Mouse (Mus musculus): ENCODE data around the gene Atp6v0b. TPM values are rescaled to one million over a fixed set of nuclear protein-coding genes. Genes with fewer than 3 reads are reported as not detected.

Atp6v0b gene
- polyA plus RNA-seq, 1 experiment from 2014 or later: 252 TPM

DNA sequence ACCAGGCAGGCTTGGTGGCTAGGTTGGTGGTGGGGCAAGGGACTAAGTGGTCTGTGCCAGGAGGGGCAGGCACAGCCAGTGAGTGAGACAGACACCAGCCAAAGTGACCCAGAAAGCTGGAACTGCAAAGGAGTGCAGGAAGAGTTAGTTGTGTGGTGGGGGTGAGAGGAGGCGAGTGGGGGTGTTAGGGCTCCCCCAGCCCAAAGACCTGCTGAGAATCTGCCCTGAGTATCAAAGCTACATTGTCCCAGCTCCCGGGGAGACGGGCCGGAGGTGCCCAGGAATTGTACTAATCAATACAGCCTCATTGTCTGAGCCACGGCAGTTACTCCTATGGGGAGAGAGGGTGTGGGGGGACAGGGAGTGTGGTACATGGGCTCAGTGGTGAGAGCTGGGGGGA, 37.6 kb downstream of the Atp6v0b start:
- WGBS: 41% methylated on average over 5 of the region's 5 CpGs
- no peak overlapping the region for H3K4me2 ChIP-seq (replicated peaks)
- H3K4me3 ChIP-seq (replicated peaks): no peak overlapping the region
- H3K27ac ChIP-seq (replicated peaks): no peak overlapping the region
- ATAC-seq (ENCODE audit: insufficient number of reproducible peaks, low FRiP score, low TSS enrichment, low read depth): no peak
- no peaks in the 10 kb centered on the region for H3K36me3 ChIP-seq
- H3K27me3 ChIP-seq: no peaks in the 10 kb centered on the region
- no peak overlapping the region for H3K9ac ChIP-seq
- 0 out of 2 replicates have a peak, but pooled peaks cover 3% of the 10 kb centered on the region for H3K4me1 ChIP-seq
- no peaks in the 10 kb centered on the region for H3K9me3 ChIP-seq (replicated peaks)

DNA sequence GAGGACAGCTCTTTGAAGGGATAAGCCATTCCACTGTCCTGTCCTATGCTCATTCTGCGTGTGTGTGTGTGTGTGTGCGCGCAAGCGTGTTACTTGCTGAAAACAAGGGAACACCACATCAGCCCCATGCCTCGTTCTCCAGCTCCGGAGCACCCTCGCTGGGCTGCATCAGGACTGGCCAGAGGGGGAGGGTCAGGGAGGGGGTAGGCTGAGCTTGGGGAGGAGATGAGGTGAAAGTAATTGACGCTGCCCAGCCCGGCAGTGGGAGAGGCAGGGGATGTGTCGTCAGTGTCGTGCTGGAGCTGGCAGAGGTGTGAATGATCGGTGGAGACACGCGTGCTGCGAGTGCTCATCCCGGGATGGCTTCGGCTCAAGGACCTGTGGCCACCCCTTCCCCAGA, 38.1 kb downstream of the Atp6v0b start:
- Histone ChIP-seq H3K9ac (no peak overlapping the region), H3K4me3 (replicated peaks) (no peak overlapping the region), H3K36me3 (no peaks in the 10 kb centered on the region), H3K4me2 (replicated peaks) (no peak overlapping the region), H3K27ac (replicated peaks) (no peak overlapping the region), H3K9me3 (replicated peaks) (no peaks in the 10 kb centered on the region), H3K27me3 (no peaks in the 10 kb centered on the region), H3K4me1 (0 out of 2 replicates have a peak, but pooled peaks cover 3% of the 10 kb centered on the region)
- WGBS: 72% methylated on average over 17 of the region's 17 CpGs
- ATAC-seq (ENCODE audit: insufficient number of reproducible peaks, low FRiP score, low TSS enrichment, low read depth): no peak

DNA sequence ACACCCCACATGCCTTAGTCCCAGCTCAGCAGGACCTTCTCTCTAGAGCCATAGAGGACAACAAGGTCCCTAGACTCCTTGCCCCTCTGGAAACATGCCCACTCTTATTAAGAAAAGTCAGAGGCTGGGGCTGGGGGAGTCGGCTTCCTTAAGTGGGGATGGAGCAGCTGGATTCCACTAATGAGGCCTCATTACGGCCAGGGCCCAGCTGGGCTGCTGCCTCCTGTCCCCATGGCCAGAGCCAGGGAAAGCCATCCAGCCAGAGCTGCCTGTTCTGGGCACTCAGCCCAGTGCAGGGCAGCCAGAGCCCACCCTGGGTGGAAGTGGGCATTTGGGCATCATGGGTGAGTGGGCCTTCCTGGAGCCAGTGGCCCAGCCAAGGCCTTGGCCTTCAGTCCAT, 40.1 kb downstream of the Atp6v0b start:
- WGBS: 49% methylated on average over 2 of the region's 2 CpGs
- no peak for ATAC-seq (ENCODE audit: insufficient number of reproducible peaks, low FRiP score, low TSS enrichment, low read depth)
- Histone ChIP-seq H3K4me2 (replicated peaks) (no peak overlapping the region), H3K4me3 (replicated peaks) (no peak overlapping the region), H3K9me3 (replicated peaks) (no peaks in the 10 kb centered on the region), H3K36me3 (no peaks in the 10 kb centered on the region), H3K27me3 (no peaks in the 10 kb centered on the region), H3K9ac (no peak overlapping the region), H3K27ac (replicated peaks) (no peak overlapping the region), H3K4me1 (0 out of 2 replicates have a peak, but pooled peaks cover 3% of the 10 kb centered on the region)

DNA sequence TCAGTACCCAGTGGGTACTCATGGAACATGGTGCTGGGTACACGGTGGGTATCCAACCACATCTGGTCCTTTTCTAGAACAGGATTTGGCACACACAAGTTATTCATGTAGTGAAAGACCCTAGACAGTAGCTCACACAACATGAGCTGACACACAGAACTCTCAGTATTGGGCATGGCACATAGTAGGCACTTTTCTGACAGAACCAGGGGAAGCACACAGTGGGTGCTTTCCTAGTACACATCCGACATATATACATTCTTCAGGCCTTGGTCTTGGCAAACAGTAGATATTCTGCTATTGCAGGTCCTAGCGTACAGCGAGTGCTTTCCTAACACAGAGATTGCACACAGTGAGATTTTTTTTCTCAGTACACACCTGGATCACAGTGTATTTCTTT, 40.9 kb downstream of the Atp6v0b start:
- no peak overlapping the region for H3K4me3 ChIP-seq (replicated peaks)
- ATAC-seq (ENCODE audit: insufficient number of reproducible peaks, low FRiP score, low TSS enrichment, low read depth): no peak
- H3K4me2 ChIP-seq (replicated peaks): no peak overlapping the region
- no peak overlapping the region for H3K9ac ChIP-seq
- no peak overlapping the region for H3K27ac ChIP-seq (replicated peaks)
- 95% methylated on average over 4 of the region's 4 CpGs for WGBS
- H3K36me3 ChIP-seq: no peaks in the 10 kb centered on the region
- H3K27me3 ChIP-seq: no peaks in the 10 kb centered on the region
- no peaks in the 10 kb centered on the region for H3K9me3 ChIP-seq (replicated peaks)
- H3K4me1 ChIP-seq: 0 out of 2 replicates have a peak, but pooled peaks cover 3% of the 10 kb centered on the region

DNA sequence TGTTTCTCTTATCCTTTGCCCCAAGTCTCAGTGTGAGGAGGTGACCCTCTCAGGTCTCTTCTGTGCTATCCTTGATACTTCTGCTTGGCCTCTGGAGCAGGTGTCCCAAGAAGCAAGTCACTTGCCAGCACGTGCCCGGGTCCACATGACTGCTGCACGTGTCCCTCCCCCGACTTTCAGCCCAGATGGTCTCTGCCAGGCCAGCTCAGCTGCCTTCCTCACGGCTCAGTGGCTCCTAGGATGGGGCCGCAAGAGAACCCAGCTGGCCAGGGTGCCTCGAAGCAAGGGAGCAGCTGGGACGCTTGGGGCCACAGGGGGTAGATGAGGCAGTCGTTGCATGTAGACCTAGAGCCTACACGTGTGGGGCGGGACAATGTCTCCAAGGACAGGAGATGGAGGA, 41.8 kb downstream of the Atp6v0b start:
- Histone ChIP-seq H3K9ac (no peak overlapping the region), H3K27me3 (no peaks in the 10 kb centered on the region), H3K4me2 (replicated peaks) (no peak overlapping the region), H3K27ac (replicated peaks) (no peak overlapping the region), H3K9me3 (replicated peaks) (no peaks in the 10 kb centered on the region), H3K4me3 (replicated peaks) (no peak overlapping the region), H3K36me3 (no peaks in the 10 kb centered on the region), H3K4me1 (no peaks in the 10 kb centered on the region)
- no peak for ATAC-seq (ENCODE audit: insufficient number of reproducible peaks, low FRiP score, low TSS enrichment, low read depth)
- 73% methylated on average over 11 of the region's 11 CpGs for WGBS

DNA sequence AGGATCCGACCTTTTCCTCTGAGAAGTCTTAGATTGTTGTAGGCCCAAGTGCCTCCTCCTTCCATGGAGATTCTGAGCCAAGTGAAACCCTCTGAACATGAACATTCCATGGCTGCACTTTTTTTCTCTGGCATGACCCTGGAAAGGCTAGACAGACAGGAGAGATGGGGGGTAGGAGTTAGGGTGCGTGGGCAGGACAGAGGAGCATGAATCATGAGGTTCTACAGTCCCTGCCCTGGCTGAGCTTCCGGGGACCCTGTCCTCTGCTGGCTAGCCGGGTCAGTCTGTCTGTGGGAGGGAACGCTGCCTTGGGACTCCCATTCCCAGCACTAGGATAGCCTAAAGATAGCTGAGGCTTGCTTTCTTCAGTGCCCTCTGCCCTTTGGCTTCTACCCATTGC, 42.7 kb downstream of the Atp6v0b start:
- no peak overlapping the region for H3K4me3 ChIP-seq (replicated peaks)
- H3K9me3 ChIP-seq (replicated peaks): no peaks in the 10 kb centered on the region
- H3K4me2 ChIP-seq (replicated peaks): no peak overlapping the region
- H3K27me3 ChIP-seq: no peaks in the 10 kb centered on the region
- H3K27ac ChIP-seq (replicated peaks): no peak overlapping the region
- no peak for ATAC-seq (ENCODE audit: insufficient number of reproducible peaks, low FRiP score, low TSS enrichment, low read depth)
- H3K36me3 ChIP-seq: no peaks in the 10 kb centered on the region
- no peak overlapping the region for H3K9ac ChIP-seq
- no peaks in the 10 kb centered on the region for H3K4me1 ChIP-seq
- WGBS: 84% methylated on average over 5 of the region's 5 CpGs

DNA sequence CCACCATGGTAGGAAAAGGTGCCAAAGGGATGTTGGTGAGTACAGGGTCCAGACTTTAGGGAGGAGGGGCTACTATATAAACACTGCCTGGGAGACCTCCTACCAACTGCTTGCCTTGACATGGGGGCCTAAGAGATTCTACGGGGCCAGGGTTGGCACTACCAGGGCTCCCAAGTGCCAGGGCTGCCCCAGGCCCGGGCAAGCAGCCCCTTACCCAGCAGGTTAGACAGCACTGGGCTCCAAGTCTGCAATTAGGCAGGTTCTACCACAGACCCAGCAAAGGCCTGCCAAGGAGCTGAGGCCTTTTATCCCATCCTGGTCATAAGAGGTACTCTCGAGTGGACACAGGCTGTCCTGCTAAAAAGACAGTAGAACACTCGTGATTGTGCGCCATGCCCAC, 44.0 kb downstream of the Atp6v0b start:
- H3K4me3 ChIP-seq (replicated peaks): no peak overlapping the region
- WGBS: 88% methylated on average over 5 of the region's 5 CpGs
- no peak overlapping the region for H3K4me2 ChIP-seq (replicated peaks)
- H3K36me3 ChIP-seq: no peaks in the 10 kb centered on the region
- H3K9ac ChIP-seq: no peak overlapping the region
- no peak for ATAC-seq (ENCODE audit: insufficient number of reproducible peaks, low FRiP score, low TSS enrichment, low read depth)
- no peaks in the 10 kb centered on the region for H3K27me3 ChIP-seq
- no peak overlapping the region for H3K27ac ChIP-seq (replicated peaks)
- H3K9me3 ChIP-seq (replicated peaks): no peaks in the 10 kb centered on the region
- H3K4me1 ChIP-seq: no peaks in the 10 kb centered on the region

DNA sequence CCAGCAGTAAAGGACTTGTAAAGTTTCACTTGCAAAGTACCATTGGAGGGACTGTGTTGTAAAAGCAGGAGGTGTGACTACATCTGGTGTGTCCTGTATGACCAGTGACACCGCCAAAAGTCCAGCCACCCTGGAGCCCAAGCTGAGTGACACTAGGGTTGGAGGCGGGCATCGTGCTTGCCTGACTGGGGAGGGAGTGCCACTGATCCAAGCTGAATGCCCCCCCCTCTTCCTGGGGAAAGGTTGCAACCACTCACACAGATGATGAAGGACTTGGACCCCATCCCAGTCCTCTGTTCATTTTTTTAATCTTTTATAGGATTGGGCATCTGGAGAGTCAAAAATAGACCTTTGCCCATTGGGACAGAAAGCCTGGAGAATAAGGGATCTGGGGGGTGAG, 45.6 kb downstream of the Atp6v0b start:
- Histone ChIP-seq H3K4me1 (peaks cover 10% of the 10 kb centered on the region), H3K4me3 (replicated peaks) (no peak overlapping the region), H3K27me3 (no peaks in the 10 kb centered on the region), H3K27ac (replicated peaks) (no peak overlapping the region), H3K9me3 (replicated peaks) (no peaks in the 10 kb centered on the region), H3K9ac (no peak overlapping the region), H3K36me3 (no peaks in the 10 kb centered on the region), H3K4me2 (replicated peaks) (no peak overlapping the region)
- WGBS: 82% methylated on average over 3 of the region's 3 CpGs
- no peak for ATAC-seq (ENCODE audit: insufficient number of reproducible peaks, low FRiP score, low TSS enrichment, low read depth)

DNA sequence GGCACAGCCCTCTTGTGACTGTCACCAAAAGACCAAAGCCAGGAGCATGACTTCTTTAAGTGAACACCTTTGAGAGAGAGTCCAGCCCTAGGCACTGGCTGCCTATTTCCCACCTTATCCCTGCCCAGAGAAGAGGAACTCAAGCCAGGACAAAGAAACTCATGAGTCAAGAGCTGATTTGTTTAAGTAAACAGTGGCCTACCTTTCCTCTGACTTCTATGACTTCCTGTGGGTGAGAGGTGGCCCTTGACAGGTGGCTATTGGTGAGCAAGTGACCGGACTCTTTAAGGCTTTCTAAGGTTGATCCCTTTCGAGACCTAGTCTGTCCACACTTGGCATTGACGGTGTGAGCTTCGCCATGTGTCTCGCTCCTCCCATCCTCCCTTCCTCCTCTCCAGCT, 46.3 kb downstream of the Atp6v0b start:
- WGBS: 91% methylated on average over 5 of the region's 5 CpGs
- H3K27ac ChIP-seq (replicated peaks): no peak overlapping the region
- H3K9me3 ChIP-seq (replicated peaks): no peaks in the 10 kb centered on the region
- no peak for ATAC-seq (ENCODE audit: insufficient number of reproducible peaks, low FRiP score, low TSS enrichment, low read depth)
- H3K9ac ChIP-seq: no peak overlapping the region
- no peaks in the 10 kb centered on the region for H3K27me3 ChIP-seq
- H3K4me3 ChIP-seq (replicated peaks): no peak overlapping the region
- peaks cover 10% of the 10 kb centered on the region for H3K4me1 ChIP-seq
- H3K4me2 ChIP-seq (replicated peaks): no peak overlapping the region
- H3K36me3 ChIP-seq: no peaks in the 10 kb centered on the region

DNA sequence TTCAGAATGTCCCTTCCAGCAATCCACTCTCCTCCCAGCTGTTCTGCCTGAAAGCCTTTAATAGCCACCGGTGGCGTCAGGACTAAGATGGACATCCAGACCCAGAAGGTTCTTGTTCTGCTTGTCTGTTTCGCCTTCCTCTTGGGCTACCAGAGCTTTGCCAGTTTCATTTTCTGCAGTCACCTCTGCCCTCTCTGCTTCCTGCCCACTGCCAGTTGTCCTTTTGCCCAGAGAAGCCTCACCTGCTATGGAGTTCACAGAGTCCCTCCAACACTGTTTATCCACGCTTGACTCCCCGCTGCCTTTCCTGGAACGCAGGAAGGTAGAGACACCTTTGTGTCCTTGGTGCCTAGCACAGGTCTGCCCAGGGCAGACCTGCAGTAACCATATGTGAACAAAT, 47.8 kb downstream of the Atp6v0b start:
- Histone ChIP-seq H3K36me3 (no peaks in the 10 kb centered on the region), H3K4me1 (peaks cover 16% of the 10 kb centered on the region), H3K4me2 (replicated peaks) (no peak overlapping the region), H3K27me3 (no peaks in the 10 kb centered on the region), H3K27ac (replicated peaks) (no peak overlapping the region), H3K9ac (no peak overlapping the region), H3K4me3 (replicated peaks) (no peak overlapping the region), H3K9me3 (replicated peaks) (no peaks in the 10 kb centered on the region)
- 72% methylated on average over 6 of the region's 6 CpGs for WGBS
- ATAC-seq (ENCODE audit: insufficient number of reproducible peaks, low FRiP score, low TSS enrichment, low read depth): no peak

DNA sequence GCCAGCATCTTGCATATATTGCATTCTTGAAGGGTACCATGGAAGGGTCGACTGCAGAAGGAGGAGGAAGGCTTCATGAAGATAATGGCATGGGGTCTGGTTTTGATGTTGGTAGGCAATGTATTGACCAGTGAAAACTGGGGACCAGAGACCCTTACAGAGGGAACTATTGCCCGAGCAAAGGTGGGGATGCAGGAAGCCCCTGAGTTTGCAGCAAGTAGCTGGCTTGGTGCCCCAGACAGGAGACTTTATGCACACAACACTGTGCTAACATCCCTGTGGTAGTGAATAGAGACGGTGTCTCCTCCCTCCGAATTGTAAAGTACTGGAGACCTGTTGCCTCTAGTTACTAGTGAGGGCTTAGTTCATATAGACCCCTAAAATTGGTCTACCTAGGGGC, 49.9 kb downstream of the Atp6v0b start:
- Histone ChIP-seq H3K27ac (replicated peaks) (no peak overlapping the region), H3K9me3 (replicated peaks) (no peaks in the 10 kb centered on the region), H3K4me1 (peaks cover 16% of the 10 kb centered on the region), H3K9ac (no peak overlapping the region), H3K4me3 (replicated peaks) (no peak overlapping the region), H3K36me3 (no peaks in the 10 kb centered on the region), H3K4me2 (replicated peaks) (no peak overlapping the region), H3K27me3 (no peaks in the 10 kb centered on the region)
- no peak for ATAC-seq (ENCODE audit: insufficient number of reproducible peaks, low FRiP score, low TSS enrichment, low read depth)
- WGBS: 73% methylated on average over 4 of the region's 4 CpGs

DNA sequence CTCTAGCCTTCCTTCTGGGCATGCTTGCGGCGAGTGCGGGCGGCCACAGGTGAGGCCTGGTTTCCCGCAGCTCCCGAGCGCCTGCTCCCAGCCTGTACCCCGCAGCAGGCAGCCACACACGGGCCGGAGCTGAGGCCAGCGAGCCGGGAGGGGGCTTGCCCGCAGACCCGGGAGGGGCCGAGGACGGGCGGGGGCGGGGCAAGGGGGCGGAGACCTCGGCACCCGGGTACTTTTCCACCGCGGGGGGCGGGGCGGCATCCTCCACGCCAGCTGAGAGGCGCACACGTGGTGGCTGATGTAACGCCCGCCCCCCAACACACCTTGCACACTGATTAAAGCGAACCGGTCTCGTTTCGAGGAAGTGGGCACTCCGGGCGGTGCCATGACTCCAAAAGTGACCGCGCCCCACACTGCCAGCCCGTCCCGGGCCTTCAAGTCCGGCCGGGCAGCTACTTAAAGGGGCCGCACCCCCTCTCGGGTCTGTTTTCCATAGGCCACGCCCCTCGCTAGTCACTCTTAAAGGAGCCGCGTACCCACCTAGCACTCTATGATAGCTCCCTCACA, 50.8 kb downstream of the Atp6v0b start:
- peaks cover 25% of the 10 kb centered on the region for H3K4me1 ChIP-seq
- H3K27me3 ChIP-seq: no peaks in the 10 kb centered on the region
- H3K4me2 ChIP-seq (replicated peaks): peak overlapping the region; percentile 97
- H3K27ac ChIP-seq (replicated peaks): peak overlapping the region; percentile 90
- H3K9ac ChIP-seq: peak overlapping the region; percentile 74
- ATAC-seq (ENCODE audit: insufficient number of reproducible peaks, low FRiP score, low TSS enrichment, low read depth): peak; percentile 90
- no peaks in the 10 kb centered on the region for H3K36me3 ChIP-seq
- H3K9me3 ChIP-seq (replicated peaks): no peaks in the 10 kb centered on the region
- under 1% methylated on average over 48 of the region's 48 CpGs for WGBS
- H3K4me3 ChIP-seq (replicated peaks): peak overlapping the region; percentile 83
